Mouse (Mus musculus) stomach, postnatal 0 days (tissue): ENCODE data around the gene Uqcrq. TPM values are rescaled to one million over a fixed set of nuclear protein-coding genes. Genes with fewer than 3 reads are reported as not detected.

Experiments used
- ATAC-seq: fragments of 200-750 bp; cut with Nextera tagmentation; 2 replicates; pipeline ENCODE4 v1.8.0; 2017; ENCODE audit not compliant: low FRiP score, low TSS enrichment
- DNase-seq: peaks from one replicate; pipeline ENCODE4 v3.0.0-alpha.2; 2016; ENCODE audit warnings: low spot score
- H3K27ac ChIP-seq: fragments of 300-500 bp; sonication (generic); replicated peaks from 2 replicates; pipeline ENCODE4 v1.5.1; 2014; ENCODE audit warnings: mild to moderate bottlenecking, control low read depth
- H3K27me3 ChIP-seq: fragments of 300-500 bp; sonication (generic); 2 replicates; pipeline ENCODE4 v1.6.1; 2014; ENCODE audit warnings: low read length; ENCODE audit not compliant: control insufficient read depth, insufficient read depth
- H3K36me3 ChIP-seq: fragments of 300-500 bp; sonication (generic); 2 replicates; pipeline ENCODE4 v1.6.1; 2014; ENCODE audit warnings: low read length, mixed read lengths; ENCODE audit not compliant: control insufficient read depth, insufficient read depth
- H3K4me1 ChIP-seq: fragments of 300-500 bp; sonication (generic); replicated peaks from 2 replicates; pipeline ENCODE4 v1.6.1; 2014; ENCODE audit warnings: antibody characterized with exemption; ENCODE audit not compliant: control insufficient read depth, insufficient read depth
- H3K4me2 ChIP-seq: fragments of 300-500 bp; sonication (generic); replicated peaks from 2 replicates; pipeline ENCODE4 v1.6.1; 2014; ENCODE audit warnings: low read depth, mild to moderate bottlenecking, control low read depth, moderate library complexity
- H3K4me3 ChIP-seq: fragments of 300-500 bp; sonication (generic); 2 replicates; pipeline ENCODE4 v1.5.1; 2014; ENCODE audit warnings: low read depth, low read length, control low read depth
- H3K9ac ChIP-seq: fragments of 300-500 bp; sonication (generic); 2 replicates; pipeline ENCODE4 v1.6.1; 2014; ENCODE audit warnings: mild to moderate bottlenecking, low read length, control low read depth, mixed read lengths
- H3K9me3 ChIP-seq: fragments of 300-500 bp; sonication (generic); 2 replicates; pipeline ENCODE4 v1.6.1; 2016; ENCODE audit warnings: low read length; ENCODE audit not compliant: control insufficient read depth
- CTCF ChIP-seq: IDR thresholded peaks from 2 replicates; pipeline ENCODE4 v1.5.1; 2016; ENCODE audit warnings: antibody characterized with exemption, low read depth, mild to moderate bottlenecking, moderate library complexity
- EP300 ChIP-seq: optimal IDR thresholded peaks from 2 replicates; pipeline ENCODE3; 2016; ENCODE audit warnings: antibody characterized with exemption
- WGBS: fragments of 180-500 bp; shearing (Covaris S2); extraction: QIAGEN DNeasy Blood & Tissue Kit; methylation state at CpG from one replicate; pipeline ENCODE4 v1.1.7; 2014; 5-methylcytosine and 5-hydroxymethylcytosine counted together
- microRNA-seq: library from miRNA; unstranded; fragments of <30 nt; microRNA quantifications from one replicate; pipeline ENCODE4, GENCODE M21; 2016
- polyA plus RNA-seq: library from polyadenylated mRNA; unstranded; fragments of >200 nt; fragmentation: Nextera tagmentation; extraction: Ambion mirVana; gene quantifications from 2 replicates; pipeline ENCODE4 v1.2.1, GENCODE M21; 2015

Gene Uqcrq
- polyA plus RNA-seq, 1 experiment from 2014 or later: 973 TPM

- H3K4me2 ChIP-seq: no peak overlapping the region
- no peaks in the 10 kb centered on the region for H3K4me1 ChIP-seq
- no peaks in the 10 kb centered on the region for H3K27me3 ChIP-seq
- DNase-seq (no peak), ATAC-seq (no peak)
- H3K27ac ChIP-seq: no peak overlapping the region
- H3K4me3 ChIP-seq: no peak overlapping the region
- WGBS: 47% methylated on average over 1 of the region's 1 CpGs
- no peak for TF ChIP-seq EP300
- TF ChIP-seq CTCF: no peak
- H3K9me3 ChIP-seq: no peaks in the 10 kb centered on the region
- H3K36me3 ChIP-seq: peaks cover 5% of the 10 kb centered on the region; the same call in 1 of the 2 replicates
- no peak overlapping the region for H3K9ac ChIP-seq
Observed at GRCm38 (mm10) chr11:53378918-53379317, 51.7 kb downstream of the Uqcrq start.

Small RNA genes within 50 kb of the gene (microRNA-seq; reads per million reads assigned to microRNA genes)
- gene Mir6920: not detected

Other genes starting within 250 kb of the Uqcrq start
- gene Hspa4, start 130.4 kb downstream of the Uqcrq start, polyA plus RNA-seq: 53.6 and 59.9 TPM in 2 replicates
- gene Zcchc10, start 106.2 kb downstream of the Uqcrq start, polyA plus RNA-seq: 11.6 and 12.4 TPM in 2 replicates
- gene Aff4, start 80.0 kb downstream of the Uqcrq start, polyA plus RNA-seq: 18.5 and 28.5 TPM in 2 replicates
- gene Leap2, start 7.7 kb downstream of the Uqcrq start, polyA plus RNA-seq: 0.19 and 0.75 TPM in 2 replicates
- gene Gdf9, start 192 bp upstream of the Uqcrq start, polyA plus RNA-seq: 0.78 and 0.88 TPM in 2 replicates
- 0.08 and 0.13 TPM in 2 replicates for gene Gm10447, start 26.3 kb upstream of the Uqcrq start, polyA plus RNA-seq
- gene Shroom1, start 26.4 kb upstream of the Uqcrq start, polyA plus RNA-seq: 1.3 and 1.7 TPM in 2 replicates
- not detected in 2 replicates for gene Gm9837, start 39.6 kb upstream of the Uqcrq start, polyA plus RNA-seq
- gene Gm9945, start 49.3 kb upstream of the Uqcrq start, polyA plus RNA-seq: 0.11 TPM in 1 of 2 replicates, not detected in the other
- gene Sowaha, start 49.4 kb upstream of the Uqcrq start, polyA plus RNA-seq: 0.91 and 1.1 TPM in 2 replicates
- gene Sept8, start 88.4 kb upstream of the Uqcrq start, polyA plus RNA-seq: 21.2 and 21.5 TPM in 2 replicates
- gene Kif3a, start 136.5 kb upstream of the Uqcrq start, polyA plus RNA-seq: 22.1 and 25.3 TPM in 2 replicates
- 0.27 and 0.45 TPM in 2 replicates for gene Il4, start 187.8 kb upstream of the Uqcrq start, polyA plus RNA-seq
- gene Il13, start 203.9 kb upstream of the Uqcrq start, polyA plus RNA-seq: not detected in 2 replicates